Mouse (Mus musculus): ENCODE results near the gene Guf1.
A peak's percentile ranks its signal among the peaks of the same experiment; 100 is the strongest.

Guf1 gene

GRCm38 (mm10) chr5:69556628-69557403 lies at the start of gene Guf1:
Gene Guf1 (plus strand): TSS chr5:69556923.
- peak; percentile 44 for DNase-seq (ENCODE audit: extremely low read depth, low read depth)

DNA sequence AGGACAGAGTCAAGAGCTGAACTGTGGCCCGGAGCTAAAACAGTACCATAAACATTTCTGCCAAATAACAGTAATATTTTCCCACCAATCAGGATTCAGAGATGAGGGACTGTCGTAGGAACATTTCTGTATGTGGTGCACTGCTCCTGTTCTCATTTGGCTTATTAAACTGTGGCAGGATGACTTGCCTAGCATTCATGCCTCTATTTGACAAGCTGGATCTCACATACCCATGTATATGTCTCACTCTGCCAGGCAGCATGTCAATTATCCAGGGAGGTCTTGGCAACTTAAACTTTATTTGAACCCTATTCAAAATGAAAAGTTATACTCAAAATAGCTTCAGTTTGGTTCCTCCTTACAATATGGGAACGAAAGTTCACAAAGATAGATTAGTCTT lies 49.7 kb upstream of the Guf1 start:
- no peak for DNase-seq (ENCODE audit: extremely low read depth, low read depth)

DNA sequence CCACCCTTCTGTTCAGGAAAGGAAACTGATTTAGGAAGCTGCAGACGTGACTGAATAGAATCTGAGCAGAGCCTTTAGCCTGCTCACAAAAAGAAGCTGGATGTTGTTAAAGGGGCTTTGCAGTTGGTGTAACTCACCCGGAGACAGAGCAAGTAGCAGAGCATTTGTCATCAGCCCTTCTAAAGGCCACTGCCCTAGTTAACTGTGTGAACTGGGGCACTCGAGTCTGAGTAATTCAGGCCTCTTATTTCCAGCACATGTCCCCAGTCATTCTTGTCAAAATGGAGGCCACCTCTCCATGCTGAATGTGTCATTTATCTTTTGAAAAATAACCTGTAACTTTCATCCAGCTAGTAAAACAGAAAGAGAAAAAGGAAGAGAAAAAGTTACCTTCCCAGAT lies 45.1 kb upstream of the Guf1 start:
- DNase-seq (ENCODE audit: extremely low read depth, low read depth), result no peak

- DNase-seq (ENCODE audit: extremely low read depth, low read depth), result no peak
These were observed 44.5 kb upstream of the Guf1 start for GRCm38 (mm10) chr5:69512203-69512602.

- DNase-seq (ENCODE audit: extremely low read depth, low read depth), result peak; percentile 43
These were observed 36.0 kb upstream of the Guf1 start for GRCm38 (mm10) chr5:69520661-69521278.

- no peak for DNase-seq (ENCODE audit: extremely low read depth, low read depth)
These were observed 34.7 kb upstream of the Guf1 start for GRCm38 (mm10) chr5:69522064-69522463.

DNA sequence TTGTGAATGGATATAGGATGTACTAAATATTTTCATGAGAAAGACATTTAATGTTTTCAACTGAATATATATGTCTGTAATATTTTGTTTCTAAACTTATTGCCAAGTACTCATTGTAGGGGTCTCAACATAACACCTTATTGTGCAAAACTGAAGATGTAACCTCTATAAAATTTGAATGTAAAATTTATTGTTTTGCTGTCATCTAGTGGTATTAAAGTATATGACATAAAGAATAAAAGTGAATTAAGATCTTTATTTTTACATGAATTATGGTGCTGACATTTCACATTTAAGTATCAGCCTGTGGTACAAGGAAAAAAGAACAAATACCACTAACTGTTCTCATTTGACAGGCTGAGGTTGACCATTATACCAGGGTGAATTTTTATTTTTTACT lies 32.8 kb upstream of the Guf1 start:
- DNase-seq (ENCODE audit: extremely low read depth, low read depth), result no peak

GRCm38 (mm10) chr5:69541680-69542079 lies 15.0 kb upstream of the Guf1 start:
- no peak for DNase-seq (ENCODE audit: extremely low read depth, low read depth)

- no peak for DNase-seq (ENCODE audit: extremely low read depth, low read depth)
These were observed 14.2 kb upstream of the Guf1 start, which contains the start of gene Yipf7 for GRCm38 (mm10) chr5:69542489-69542888. Gene Yipf7 (minus strand): TSS chr5:69542648.

- DNase-seq (ENCODE audit: extremely low read depth, low read depth), result peak; percentile 26
These were observed 747 bp downstream of the Guf1 start for GRCm38 (mm10) chr5:69557404-69557935.

GRCm38 (mm10) chr5:69591640-69592461 lies 35.1 kb downstream of the Guf1 start, which contains the start of gene Gnpda2:
Gene Gnpda2 (minus strand): TSS chr5:69592340.
- DNase-seq (ENCODE audit: extremely low read depth, low read depth), result peak; percentile 73

- DNase-seq (ENCODE audit: extremely low read depth, low read depth), result no peak
These were observed 44.3 kb downstream of the Guf1 start for GRCm38 (mm10) chr5:69601027-69601426.

DNA sequence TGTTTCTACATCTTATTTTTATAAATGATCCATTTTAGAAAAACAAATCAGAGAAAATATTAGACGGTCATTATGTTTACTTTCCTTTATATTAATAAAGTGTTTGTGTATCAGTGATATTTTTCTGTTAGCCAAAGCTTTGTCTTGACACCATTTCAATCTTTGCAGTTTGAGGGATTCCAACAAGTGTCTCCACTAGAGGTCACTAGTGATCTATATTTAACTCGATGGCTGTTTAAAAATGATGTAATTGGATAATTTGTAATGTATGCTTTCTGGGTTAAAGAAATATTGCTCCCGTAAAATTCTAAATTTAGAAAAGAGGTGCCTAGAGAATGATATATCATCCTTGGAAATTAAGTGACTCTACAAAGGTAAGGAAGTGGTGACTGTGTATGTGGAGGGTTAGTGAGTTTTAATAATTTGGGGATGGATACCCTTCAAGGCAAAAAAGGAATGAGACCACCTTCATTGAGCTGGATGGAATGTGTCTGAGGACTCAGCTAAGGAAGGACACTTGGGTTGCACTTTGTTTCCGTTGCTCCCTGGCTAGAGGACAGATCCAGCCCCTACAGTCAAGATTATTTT lies 56.6 kb downstream of the Guf1 start:
- DNase-seq (ENCODE audit: extremely low read depth, low read depth), result peak; percentile 32

- no peak for DNase-seq (ENCODE audit: extremely low read depth, low read depth)
These were observed 64.2 kb downstream of the Guf1 start for GRCm38 (mm10) chr5:69620899-69621298.
